Mouse (Mus musculus) kidney, postnatal 25 days (tissue): Measurements from ENCODE around the gene Srgap1.
A peak's percentile ranks its signal among the peaks of the same experiment; 100 is the strongest.

Experiments
- DNase-seq, 2 experiments: peaks; one replicate each; pipeline ENCODE4 v3.0.0; 2021; ENCODE audit warnings: mixed read lengths in 2 of 2

The Srgap1 gene

DNA sequence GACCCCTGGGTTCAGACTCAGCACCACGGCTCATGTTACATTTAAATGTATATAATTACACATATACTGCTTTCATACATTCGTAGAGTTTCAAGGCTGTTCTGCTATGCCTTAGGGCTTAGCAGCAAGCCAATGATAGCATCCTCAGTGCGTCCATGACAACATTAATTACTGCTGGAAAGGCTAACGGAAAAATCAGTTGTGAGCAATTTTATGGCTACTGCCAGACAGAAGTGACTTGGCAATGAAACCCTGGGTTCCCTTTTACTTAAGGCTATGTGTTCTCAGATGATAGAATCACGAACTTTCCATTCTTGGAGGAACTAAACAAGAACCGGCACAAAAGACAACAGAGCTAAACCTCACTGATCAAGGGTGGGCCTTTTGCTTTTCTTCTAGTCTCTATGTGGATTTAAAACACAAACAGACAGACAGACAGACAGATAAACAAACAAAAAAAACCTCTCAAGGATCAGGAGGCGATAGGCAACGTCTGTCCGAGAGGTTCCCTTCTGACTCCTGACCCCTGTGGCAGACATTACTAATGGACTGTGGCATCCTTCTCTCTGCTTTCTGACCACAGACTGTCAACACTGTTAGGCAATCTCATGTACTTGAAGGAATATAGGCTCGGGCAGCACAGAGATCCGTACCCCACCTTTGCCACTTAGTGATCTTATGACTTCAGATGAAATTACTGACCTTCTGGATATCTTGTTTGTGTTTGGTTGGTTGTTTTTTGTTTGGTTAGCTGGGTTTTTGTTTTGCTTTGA is 85.8 kb downstream of the Srgap1 start:
- no peak for DNase-seq

DNA sequence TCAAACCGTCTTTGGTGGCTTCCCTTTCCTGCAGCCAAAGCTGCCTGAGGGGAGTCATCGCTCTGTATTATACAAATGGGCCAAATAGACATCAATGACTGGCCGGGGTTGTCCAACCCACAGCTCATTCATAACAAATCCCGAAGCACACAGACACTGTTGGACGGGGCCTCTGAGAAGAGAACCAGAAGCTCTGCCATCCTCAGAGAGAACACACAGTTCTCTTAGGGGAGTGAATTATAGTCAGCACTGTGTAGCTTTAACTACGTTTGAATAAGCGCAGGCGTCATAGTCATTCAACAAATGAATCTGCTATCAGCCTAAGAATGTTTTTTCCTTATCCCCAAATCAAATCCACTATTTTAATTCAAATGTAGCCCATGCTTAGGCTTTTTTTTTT is 88.4 kb downstream of the Srgap1 start:
- DNase-seq, result no peak

DNA sequence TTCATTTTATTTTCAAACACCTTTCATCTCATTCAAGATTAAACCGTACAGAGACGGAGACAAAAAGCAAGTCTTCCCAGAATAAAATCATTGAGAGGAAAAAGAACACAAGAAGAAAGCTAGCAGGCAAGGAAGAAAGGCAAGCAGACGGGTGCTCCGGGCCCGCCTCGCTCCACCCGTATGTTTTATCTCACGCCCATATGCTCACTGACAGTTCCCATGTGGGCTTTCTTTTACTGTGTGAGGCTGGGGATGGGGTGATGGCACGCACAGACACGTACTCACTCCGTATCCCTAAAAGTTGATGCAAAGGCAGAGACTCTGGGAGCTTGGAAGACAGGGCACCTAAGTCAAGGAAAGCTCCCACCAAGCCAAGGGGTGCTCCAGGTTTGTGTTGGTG is 90.6 kb downstream of the Srgap1 start:
- no peak for DNase-seq

DNA sequence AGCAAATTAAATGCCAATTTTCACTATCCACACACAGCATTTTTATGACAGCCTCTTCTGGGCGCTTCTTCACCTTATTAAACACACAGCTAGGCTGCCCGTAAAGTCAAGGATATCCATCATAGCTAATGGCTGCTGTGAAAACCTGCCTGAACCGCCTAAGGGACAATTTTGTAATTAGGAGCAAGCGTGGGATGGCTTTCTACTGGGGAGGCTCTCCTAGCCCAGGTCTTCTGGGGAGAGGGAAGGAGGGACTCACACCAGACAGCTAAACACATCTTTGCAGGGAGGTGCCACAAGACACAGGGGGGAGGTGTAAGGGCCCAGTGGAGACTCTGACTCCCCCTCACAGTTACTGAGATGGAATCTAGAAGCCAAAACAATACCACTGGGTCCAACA is 91.4 kb downstream of the Srgap1 start:
- no peak for DNase-seq

DNA sequence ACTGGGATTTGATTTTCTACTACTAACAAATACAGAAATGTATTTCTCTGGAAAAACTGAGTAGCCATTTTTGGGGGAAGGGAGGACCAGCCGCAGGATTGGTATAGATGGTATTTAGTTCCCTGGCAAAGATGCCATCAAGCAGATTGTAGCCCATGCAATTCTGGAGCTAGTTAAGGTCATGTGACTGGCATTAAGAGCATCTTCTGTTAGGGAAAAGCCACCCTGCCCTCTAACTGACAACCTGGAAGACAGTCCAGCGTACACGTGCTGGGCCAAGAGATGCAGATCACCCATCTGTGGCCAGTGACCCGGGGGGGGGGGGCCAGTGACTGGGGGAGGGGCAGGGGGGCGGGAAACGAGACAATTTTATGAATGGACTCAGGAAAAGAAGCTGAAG is 92.2 kb downstream of the Srgap1 start:
- no peak for DNase-seq

DNA sequence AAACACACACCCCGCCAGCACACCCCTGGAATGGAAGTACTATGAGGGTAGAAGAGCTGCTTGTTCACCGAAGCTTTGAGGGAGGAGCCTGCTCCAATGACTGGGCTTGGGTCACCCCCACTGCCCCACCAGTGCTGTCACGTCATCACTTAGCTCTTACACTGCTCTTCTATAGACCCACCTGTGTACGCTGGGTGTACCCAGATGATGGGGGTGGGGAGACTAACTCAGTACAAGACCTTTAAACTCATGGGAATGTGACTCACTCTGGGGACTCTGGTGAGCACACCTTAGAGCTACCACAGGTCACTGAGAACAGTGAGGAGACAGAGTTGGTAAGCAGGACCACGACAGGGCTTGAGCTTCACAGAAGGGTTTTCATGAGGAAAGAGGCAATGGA is 94.1 kb downstream of the Srgap1 start:
- DNase-seq, result no peak

DNA sequence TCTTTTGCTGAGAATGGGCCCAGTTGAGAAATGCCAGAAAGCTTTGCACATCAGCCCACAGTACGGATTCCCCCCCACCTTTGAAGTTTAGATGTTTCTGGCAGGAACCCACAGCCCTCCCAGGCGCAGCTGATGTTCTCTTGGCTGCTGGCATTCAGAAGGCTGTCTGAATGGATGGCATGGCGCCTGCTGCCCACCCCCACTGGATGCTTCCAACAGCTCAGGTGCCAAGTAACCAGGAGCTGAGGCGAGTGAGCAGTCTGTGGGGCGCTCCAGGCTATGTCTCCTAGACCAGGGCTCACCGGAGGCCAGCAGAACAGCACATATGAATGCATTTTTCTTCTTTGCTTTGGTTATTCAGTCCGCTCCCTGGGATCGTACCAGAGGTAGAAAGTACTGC is 100.9 kb downstream of the Srgap1 start:
- DNase-seq, result no peak

DNA sequence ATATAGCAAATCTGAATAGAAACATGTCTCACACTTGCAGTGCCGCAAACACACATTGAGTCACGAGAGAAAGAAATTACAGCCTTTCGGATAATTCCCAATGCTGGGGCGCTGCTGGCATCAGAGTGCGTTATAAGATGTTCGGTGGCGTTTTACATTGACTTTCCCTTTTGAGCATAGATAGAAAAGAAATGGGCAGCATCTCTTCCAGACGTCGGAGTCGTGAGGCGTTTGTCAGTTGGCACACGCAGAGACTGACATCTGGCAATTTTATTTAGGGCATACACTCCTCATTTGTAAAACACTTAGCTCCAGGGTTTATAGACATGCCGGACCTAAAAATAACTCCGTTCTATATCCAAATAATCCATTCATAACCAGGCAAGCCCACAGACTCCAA is 115.2 kb downstream of the Srgap1 start:
- DNase-seq, result no peak

DNA sequence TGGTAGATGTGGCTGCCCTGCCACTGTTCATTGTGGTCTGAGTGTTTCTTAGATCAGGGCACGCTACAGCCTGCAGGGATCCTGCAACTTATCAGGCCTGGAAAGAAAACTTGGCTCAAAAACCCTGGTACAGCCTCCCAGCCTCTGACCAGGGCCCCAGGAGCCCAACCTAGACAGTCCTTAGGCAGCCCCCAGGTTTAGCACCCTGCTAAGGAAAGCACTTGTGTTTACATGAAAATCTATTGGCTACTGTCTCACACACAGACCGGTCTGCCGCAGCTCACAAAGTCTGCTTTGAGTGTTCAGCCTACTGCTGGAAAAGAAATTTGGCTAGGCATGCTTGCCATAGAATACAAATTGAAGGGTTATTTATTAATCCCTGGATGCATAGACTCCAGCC is 121.0 kb downstream of the Srgap1 start:
- DNase-seq, result no peak

DNA sequence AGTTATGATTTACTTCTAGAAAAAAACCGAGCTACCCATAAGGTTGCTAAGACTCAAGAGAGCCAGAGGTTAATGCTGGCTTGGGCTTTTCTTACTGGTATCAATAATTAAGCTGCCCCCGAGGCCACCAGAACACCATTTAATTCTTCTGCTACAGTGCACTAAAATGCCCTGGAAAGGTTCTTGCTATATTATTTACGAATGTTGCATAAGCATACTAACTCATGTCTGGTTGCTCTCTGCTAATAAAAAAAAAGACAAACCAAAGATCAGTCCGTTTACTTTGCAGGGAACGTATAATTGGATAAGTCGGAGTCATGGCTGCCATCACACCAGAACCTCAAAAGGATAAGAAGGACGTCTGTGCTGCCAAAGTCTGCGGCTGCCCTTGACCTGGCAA is 128.1 kb downstream of the Srgap1 start:
- no peak for DNase-seq

DNA sequence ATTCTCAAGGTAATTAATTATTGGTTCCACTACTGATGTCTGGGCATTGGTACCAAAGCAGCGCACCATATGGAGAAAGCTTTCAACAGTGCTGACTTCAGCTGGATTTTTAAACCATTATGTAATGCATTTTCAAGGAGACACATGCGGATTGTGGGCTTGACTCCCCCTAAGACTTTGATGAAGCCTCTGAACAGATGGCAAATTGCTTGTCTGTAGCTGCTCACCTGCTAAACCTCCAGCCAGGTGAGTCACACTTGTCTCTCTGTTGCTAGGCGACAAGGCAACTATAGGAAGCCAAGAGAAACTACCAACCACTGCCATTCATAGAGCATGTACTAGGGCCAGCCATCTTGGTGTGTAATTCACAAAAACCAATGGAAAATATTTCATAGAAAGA is 128.5 kb downstream of the Srgap1 start:
- DNase-seq, result no peak

DNA sequence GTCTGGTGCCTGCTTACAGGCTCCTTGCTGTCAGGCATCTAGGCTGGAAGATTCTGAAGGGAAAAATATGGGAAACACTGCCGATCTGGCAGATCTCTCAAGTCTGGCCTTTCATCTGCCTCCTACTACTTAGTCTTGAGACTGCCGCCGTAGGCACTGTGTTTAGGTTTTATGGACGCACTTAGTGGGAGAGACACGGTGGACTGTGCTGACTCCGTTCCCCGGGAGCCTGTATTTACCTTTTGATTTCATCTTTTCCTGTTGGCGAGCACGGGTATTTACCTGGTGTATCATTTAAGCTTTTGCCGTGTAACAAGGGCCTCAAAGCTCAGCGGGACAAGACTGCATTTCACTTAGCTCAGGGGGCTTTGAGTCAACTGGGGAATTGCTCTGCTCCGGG is 131.6 kb downstream of the Srgap1 start:
- DNase-seq, result no peak

DNA sequence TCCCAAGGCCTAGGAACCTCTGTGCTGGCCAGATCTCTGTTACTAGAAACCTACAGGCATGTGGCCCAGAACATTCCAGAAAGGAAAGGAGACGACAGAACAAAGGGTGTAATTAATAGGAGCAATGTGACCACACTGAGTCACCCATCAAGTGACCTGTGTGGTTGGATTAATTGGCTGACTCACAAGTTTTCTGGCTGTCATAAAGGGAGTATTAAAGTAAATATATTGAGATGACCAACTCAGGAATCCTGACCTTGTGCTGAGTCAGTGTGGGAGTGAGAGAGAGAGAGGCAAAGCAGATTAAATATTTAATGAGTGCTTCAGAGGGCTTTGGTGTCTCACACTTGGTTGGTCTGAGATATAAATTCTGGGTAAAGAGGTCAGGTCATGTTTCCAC is 143.0 kb downstream of the Srgap1 start:
- DNase-seq, result peak in 1 of 2 experiments; percentile 10

DNA sequence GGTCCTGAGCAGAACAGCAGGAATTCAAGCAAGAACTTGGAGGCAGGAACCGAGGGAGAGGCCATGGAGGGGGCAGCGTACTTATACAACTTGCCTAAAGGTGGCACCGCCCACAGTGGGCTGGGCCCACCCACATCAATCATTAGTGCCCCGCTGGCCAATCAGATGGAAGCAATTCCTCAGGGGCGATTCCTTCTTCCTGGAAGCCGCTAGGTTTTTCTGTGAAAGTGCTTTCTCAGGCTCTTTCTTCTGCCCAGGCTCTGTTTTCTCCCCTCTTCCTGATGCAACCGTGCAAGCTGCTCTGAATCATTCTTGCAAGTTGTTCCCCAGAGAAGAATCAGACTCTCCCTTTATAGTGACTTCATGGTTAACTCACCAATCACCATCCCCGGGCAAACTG is 144.5 kb downstream of the Srgap1 start:
- DNase-seq, result no peak

DNA sequence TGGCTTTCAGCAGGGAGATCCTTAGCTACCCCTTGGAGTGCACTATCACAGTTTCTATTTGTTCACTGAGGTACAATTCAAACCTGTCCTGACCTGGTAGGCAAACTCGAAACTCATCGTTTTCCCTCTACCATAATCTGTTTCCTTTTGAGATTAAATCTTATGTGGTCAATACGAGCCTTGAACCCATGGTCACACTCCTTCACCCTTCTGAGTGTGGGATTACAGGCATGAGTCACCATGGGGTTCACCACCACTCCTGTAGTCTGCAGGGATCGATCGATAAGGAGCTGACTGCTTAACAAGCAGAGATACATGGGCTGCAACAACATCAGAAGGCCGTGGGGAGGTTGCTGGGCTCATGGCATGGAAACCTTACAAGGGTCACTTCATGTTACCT is 146.3 kb downstream of the Srgap1 start:
- no peak for DNase-seq

DNA sequence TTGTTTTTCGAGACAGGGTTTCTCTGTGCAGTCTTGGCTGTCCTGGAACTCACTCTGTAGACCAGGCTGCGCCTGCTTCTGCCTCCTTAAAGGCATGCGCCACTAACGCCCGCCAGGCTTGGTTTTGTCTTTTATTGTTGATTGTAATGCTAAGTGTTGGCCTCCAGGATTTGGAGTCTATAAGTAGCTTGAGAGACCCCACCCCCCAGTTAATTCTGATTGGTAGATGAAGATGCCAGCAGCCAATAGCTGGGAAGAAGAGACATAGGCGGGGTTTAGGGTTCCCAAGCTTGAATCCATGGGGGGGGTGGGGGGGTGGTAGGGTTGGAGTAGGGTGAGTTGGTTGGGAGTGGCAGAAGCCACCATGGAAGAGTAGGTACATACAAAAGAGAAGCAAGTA is 147.4 kb downstream of the Srgap1 start:
- no peak for DNase-seq

DNA sequence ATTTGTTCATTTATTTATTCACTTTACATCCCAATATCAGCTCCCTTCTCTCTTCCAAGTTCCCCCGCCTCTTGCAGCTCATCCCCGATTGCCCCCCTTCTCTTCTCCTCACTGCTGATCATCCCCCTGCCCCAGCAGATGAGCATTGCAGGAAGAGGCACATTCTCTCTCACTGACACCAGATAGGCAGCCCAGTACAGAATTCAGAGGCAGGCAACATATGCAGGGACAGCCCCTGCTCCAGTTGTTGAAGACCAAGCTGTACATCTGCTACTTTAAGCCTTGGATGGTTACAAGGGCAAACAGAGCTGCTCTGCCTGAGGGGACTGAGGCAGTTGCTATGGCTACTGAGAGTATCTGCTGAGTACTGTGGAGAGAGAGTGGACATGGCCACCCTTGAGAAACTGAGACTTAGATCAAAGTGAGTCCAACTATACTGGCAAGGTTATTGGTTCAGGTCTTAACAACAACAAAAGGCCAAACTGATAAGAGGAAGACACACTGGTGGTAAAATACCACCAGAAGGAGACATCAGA is 149.2 kb downstream of the Srgap1 start:
- DNase-seq, result no peak

DNA sequence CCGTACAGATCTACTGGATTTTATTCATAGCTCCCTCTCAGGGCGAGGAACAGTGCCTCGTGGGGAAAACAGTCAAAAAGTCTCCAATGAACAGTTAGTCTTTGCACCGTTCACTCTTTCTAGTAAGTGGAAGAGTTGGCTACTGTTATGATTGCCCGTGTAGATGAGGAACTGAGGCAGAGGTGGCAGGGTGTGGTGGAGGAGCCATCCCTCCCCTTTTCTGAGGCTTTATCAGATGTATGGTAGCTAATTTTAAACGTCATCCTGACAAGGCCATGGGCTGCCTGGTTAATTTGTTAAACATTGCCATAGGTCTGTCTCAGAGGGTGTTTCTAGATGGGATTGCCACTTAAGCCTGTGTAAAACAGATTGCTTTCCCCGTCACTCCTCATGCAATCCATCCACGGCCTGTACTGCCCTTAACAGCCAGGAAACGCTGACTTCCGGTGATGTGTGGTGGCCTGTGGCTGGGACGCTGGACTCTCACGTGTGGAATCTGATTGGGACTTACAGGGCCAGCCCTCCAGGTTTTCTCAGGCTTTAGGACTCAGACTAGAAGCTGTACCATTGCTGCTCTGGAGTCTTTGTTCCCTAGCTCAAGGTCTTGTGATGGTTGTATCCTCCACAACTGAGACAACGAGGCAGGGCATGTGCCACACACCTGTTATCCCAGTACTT is 155.6 kb downstream of the Srgap1 start:
- DNase-seq, result no peak

DNA sequence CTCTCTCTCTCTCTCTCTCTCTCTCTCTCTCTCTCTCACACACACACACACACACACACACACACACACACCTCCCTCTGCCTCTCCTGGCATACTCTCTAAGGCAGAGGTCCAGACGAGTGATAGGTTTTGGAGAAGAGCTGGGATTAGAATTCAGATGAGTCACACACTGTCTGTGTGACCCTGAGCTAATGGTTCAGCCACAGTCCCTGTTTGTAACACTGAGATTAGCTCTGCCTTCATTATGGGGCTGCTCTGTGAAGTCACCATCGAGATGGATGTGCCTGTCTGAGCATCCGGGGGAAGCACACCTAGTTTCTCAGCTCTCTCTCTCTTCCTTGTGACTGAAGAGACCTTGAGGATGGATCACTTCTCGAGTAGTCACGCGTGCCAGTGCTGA is 157.1 kb downstream of the Srgap1 start:
- DNase-seq, result no peak

DNA sequence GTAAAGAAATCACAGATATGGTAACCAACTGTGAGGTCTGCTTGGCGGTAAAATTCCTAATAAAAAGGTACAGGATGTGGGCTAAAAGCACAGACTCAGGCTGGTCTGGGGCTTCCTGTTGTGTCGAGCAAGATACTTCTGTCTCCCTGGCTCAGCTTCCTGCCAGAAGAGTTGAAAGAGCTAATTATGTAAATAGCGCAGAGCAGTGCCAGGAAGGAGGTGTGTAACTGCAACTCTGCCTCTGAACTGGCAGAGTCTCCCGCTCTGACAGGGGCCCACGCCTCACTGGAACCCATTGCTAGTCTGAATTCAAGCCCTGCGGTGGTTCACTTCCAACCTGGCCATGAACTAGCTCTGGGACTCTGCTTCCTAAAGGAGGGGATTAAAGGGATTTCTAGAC is 160.3 kb downstream of the Srgap1 start:
- DNase-seq, result peak in 1 of 2 experiments; percentile 8

DNA sequence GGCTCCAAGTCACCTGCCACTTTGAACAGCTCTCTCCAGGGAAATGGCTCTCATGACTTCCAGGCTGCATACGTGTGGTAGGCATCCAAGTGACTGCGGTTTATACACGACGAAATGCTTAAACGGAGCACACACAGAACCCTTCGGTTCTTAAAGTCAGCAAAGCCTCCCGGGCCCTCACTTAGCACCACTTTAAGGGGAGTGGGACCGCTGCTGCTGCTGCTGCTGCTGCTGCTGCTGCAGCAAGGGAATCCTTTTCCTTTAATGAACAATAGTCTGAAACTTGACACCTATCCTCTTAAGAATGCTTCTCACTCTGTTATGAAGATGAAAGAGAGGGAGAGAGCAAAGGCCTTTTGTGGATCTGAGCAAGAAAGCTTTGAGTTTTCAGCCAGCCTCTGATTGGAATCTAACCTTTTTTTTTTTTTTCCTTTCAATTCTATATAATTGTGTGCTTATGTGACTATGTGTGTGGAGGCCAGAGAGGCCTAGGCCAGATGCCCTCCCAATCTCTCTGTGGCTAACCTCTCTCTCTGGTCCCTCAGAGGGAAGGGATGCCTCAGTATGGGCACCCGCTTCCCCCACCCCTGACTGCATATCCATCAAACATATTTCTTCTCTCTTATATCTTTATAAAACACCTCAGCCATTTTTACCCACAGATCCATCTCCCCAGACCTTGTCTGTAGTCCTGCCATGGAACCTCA is 161.4 kb downstream of the Srgap1 start:
- no peak for DNase-seq

DNA sequence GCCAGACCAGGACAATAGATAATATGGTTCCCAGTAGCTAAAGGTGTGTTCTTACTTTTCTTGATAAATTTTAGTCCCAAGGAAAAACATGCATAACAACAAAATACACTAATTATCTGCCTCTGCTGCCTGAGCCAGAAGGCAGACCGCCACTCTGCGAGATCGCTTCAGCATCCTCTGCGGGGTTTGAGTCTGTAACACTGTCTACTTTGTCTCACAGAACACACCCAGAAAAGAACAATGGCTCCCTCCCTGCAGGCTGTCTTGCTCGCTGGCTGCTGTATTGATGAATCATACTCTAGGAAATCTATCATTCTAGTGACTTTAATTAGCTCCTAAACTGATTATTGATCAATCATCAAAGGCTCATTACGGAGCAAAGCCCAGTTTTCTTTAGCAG is 164.7 kb downstream of the Srgap1 start:
- no peak for DNase-seq

DNA sequence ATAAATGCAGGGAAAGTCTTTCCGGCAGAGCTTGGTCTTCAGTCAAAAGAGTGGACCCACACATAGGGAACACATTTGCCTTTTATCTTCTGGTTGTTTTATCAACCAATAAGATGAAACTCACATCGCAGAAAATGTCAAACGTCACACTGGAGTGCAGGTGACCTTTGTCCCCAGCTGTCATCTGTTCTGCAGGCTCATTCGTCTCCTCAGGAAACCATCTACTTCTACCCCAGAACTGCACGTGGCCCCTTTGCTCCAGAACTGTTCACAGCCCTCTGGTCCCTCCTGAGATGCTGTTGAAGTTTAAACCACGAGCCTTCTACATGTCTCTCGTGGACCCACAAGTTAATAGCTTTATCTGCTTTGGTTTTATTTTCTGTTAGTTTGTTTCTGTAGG is 168.3 kb downstream of the Srgap1 start:
- no peak for DNase-seq

DNA sequence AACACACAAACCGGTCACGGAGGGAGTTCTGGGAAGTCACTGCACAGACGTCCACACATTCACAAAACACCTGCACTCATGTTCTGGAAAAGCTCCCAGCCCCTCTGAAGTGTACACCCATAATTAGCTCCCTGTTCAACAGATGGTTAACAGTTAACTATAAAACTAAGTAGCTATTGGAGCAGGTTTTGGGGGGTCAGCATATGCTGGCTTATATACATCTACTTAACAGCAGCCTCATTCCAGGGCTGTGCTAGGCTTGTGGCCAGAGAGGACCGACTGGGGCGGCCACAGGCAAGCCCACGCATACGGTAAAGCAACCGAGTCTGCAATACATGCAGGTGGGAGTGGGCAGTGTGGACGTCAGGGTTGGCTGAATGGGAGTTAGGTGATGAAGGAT is 169.2 kb downstream of the Srgap1 start:
- DNase-seq, result no peak
